Mouse (Mus musculus) liver, adult 2 months (tissue): ENCODE data around the gene Babam2.

ENCODE experiments used
- CTCF ChIP-seq: fragments of 200-500 bp; IDR thresholded peaks from 2 replicates; pipeline ENCODE4 v1.5.1; 2011; ENCODE audit warnings: low read depth, low read length, control low read depth
- POLR2A ChIP-seq: fragments of 200-500 bp; IDR thresholded peaks from 2 replicates; pipeline ENCODE4 v1.6.1; 2011; ENCODE audit warnings: low read length, control low read depth; ENCODE audit not compliant: insufficient read depth; ENCODE audit errors: extremely low read depth

GRCm38 (mm10) chr5:32052467-32052866 lies 355.0 kb downstream of the Babam2 start:
- TF ChIP-seq POLR2A: no peak
- no peak for TF ChIP-seq CTCF
